Mouse (Mus musculus) liver, adult 2 months (tissue): ENCODE results near the gene Sh3d19.

Experiments used
- CTCF ChIP-seq: fragments of 200-500 bp; IDR thresholded peaks from 2 replicates; pipeline ENCODE4 v1.5.1; 2011; ENCODE audit warnings: low read depth, low read length, control low read depth
- POLR2A ChIP-seq: fragments of 200-500 bp; IDR thresholded peaks from 2 replicates; pipeline ENCODE4 v1.6.1; 2011; ENCODE audit warnings: low read length, control low read depth; ENCODE audit not compliant: insufficient read depth; ENCODE audit errors: extremely low read depth

- TF ChIP-seq CTCF (no peak), POLR2A (no peak)
These were observed 40.9 kb downstream of the Sh3d19 start for GRCm38 (mm10) chr3:86011833-86012232.
